Mouse (Mus musculus) neural tube, embryonic 12.5 days (tissue): ENCODE measurements around the gene Aknad1. TPM values are rescaled to one million over a fixed set of nuclear protein-coding genes. Genes with fewer than 3 reads are reported as not detected.

Experiments used
- ATAC-seq: fragments of 200-750 bp; cut with Nextera tagmentation; 2 replicates; pipeline ENCODE4 v1.8.0; 2017; ENCODE audit warnings: low read depth, mild to moderate bottlenecking, moderate TSS enrichment, moderate library complexity; ENCODE audit not compliant: low FRiP score
- H3K27ac ChIP-seq: fragments of 300-500 bp; sonication (generic); 2 replicates; pipeline ENCODE4 v1.5.1; 2016
- H3K27me3 ChIP-seq: fragments of 300-500 bp; sonication (generic); replicated peaks from 2 replicates; pipeline ENCODE4 v1.6.1; 2016; ENCODE audit warnings: mild to moderate bottlenecking
- H3K36me3 ChIP-seq: fragments of 300-500 bp; sonication (generic); 2 replicates; pipeline ENCODE4 v1.6.1; 2016; ENCODE audit warnings: mild to moderate bottlenecking
- H3K4me1 ChIP-seq: fragments of 300-500 bp; sonication (generic); 2 replicates; pipeline ENCODE4 v1.6.1; 2016
- H3K4me2 ChIP-seq: fragments of 300-500 bp; sonication (generic); replicated peaks from 2 replicates; pipeline ENCODE4 v1.6.1; 2016; ENCODE audit warnings: mild to moderate bottlenecking
- H3K4me3 ChIP-seq: fragments of 300-500 bp; sonication (generic); 2 replicates; pipeline ENCODE4 v1.5.1; 2016
- H3K9ac ChIP-seq: fragments of 300-500 bp; sonication (generic); 2 replicates; pipeline ENCODE4 v1.6.1; 2016; ENCODE audit warnings: mild to moderate bottlenecking
- H3K9me3 ChIP-seq: fragments of 300-500 bp; sonication (generic); 2 replicates; pipeline ENCODE4 v1.6.1; 2016; ENCODE audit warnings: mild to moderate bottlenecking
- WGBS: fragments of 180-500 bp; shearing (Covaris S2); methylation state at CpG from one replicate; pipeline ENCODE4 v1.1.7; 2016; 5-methylcytosine and 5-hydroxymethylcytosine counted together
- polyA plus RNA-seq: library from polyadenylated mRNA; unstranded; fragments of >200 nt; fragmentation: Nextera tagmentation; extraction: Ambion mirVana; gene quantifications from 2 replicates; pipeline ENCODE4 v1.2.1, GENCODE M21; 2016

Aknad1 gene
- polyA plus RNA-seq, 1 experiment from 2014 or later = 0.08 TPM

DNA sequence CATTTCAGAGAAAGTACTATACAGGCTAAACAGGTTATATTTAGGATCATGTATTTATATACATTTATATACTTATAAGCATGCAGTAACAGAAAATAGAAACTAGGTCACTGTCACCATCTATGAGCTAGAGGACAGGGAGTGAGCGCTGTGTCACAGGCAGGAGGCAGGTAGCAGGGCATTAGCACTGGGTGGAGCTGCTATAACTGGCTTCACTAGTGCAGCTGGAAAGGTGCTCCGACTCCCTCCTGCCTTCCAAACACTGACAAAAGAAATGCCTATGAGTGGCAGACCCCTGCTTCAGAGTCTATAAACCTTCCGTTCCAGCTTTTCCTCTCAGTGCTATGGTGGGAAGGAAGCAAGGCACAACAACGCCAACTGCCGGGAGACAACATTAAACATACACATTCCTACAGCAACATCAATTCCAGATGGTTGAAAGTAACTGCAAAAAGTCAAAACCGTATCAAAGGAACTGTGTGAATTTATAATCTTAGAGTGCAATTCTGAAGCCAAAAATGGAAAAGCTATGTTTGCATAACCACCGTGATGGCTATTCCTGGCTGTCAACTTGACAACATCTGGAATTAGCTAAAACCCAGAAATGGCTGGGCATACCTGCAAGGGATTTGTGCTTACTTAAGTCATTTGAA, 51.7 kb downstream of the Aknad1 start:
- H3K4me2 ChIP-seq = no peak overlapping the region
- 86% methylated on average over 7 of the region's 7 CpGs for WGBS
- H3K9me3 ChIP-seq = no peaks in the 10 kb centered on the region
- peaks cover 5% of the 10 kb centered on the region for H3K36me3 ChIP-seq
- H3K27ac ChIP-seq = no peak overlapping the region
- peaks cover 9% of the 10 kb centered on the region; the same call in 1 of the 2 replicates for H3K4me1 ChIP-seq
- H3K27me3 ChIP-seq = no peaks in the 10 kb centered on the region
- no peak overlapping the region for H3K4me3 ChIP-seq
- H3K9ac ChIP-seq = no peak overlapping the region
- no peak for ATAC-seq

- Histone ChIP-seq H3K9ac (no peak overlapping the region), H3K4me3 (no peak overlapping the region), H3K4me1 (peaks cover 9% of the 10 kb centered on the region; the same call in 1 of the 2 replicates), H3K27me3 (no peaks in the 10 kb centered on the region), H3K9me3 (no peaks in the 10 kb centered on the region), H3K27ac (no peak overlapping the region), H3K4me2 (no peak overlapping the region), H3K36me3 (peaks cover 9% of the 10 kb centered on the region)
- no peak for ATAC-seq
Measured at GRCm38 (mm10) chr3:108792420-108792819, 53.0 kb downstream of the Aknad1 start.

GRCm38 (mm10) chr3:108794780-108795179, 55.3 kb downstream of the Aknad1 start:
- ATAC-seq = no peak
- no peaks in the 10 kb centered on the region for H3K9me3 ChIP-seq
- H3K4me1 ChIP-seq = no peaks in the 10 kb centered on the region
- H3K27ac ChIP-seq = no peak overlapping the region
- peaks cover 13% of the 10 kb centered on the region for H3K36me3 ChIP-seq
- H3K4me3 ChIP-seq = no peak overlapping the region
- no peak overlapping the region for H3K4me2 ChIP-seq
- H3K9ac ChIP-seq = no peak overlapping the region
- H3K27me3 ChIP-seq = no peaks in the 10 kb centered on the region
- WGBS = 92% methylated on average over 9 of the region's 9 CpGs

GRCm38 (mm10) chr3:108795554-108796299, 56.3 kb downstream of the Aknad1 start:
- ATAC-seq = no peak
- no peak overlapping the region for H3K9ac ChIP-seq
- no peak overlapping the region for H3K4me3 ChIP-seq
- H3K4me1 ChIP-seq = no peaks in the 10 kb centered on the region
- no peak overlapping the region for H3K27ac ChIP-seq
- WGBS = 90% methylated on average over 7 of the region's 7 CpGs
- no peaks in the 10 kb centered on the region for H3K27me3 ChIP-seq
- no peak overlapping the region for H3K4me2 ChIP-seq
- H3K9me3 ChIP-seq = no peaks in the 10 kb centered on the region
- peaks cover 18% of the 10 kb centered on the region for H3K36me3 ChIP-seq

DNA sequence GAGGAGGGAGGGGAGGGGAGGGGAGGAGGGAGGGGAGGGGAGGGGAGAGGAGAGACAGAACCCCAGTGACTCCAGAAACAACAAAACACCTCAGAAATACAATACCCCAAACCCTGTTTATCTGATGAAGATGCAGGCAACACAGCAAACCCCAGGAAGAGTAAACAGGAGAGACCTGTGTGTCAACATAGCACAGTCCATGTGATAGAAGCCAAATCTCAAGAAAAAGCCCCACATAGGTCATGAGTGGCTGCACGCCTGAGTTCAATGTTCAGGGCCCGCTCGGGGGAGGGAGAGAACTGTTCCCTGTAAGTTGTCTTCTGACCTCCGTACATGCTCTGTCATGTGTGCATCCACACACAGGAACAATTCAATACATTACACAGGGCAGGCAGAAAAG, 56.9 kb downstream of the Aknad1 start:
- H3K9ac ChIP-seq = no peak overlapping the region
- H3K4me2 ChIP-seq = no peak overlapping the region
- 92% methylated on average over 4 of the region's 4 CpGs for WGBS
- no peaks in the 10 kb centered on the region for H3K9me3 ChIP-seq
- no peaks in the 10 kb centered on the region for H3K4me1 ChIP-seq
- ATAC-seq = no peak
- H3K27ac ChIP-seq = no peak overlapping the region
- peaks cover 23% of the 10 kb centered on the region for H3K36me3 ChIP-seq
- no peak overlapping the region for H3K4me3 ChIP-seq
- no peaks in the 10 kb centered on the region for H3K27me3 ChIP-seq

- Histone ChIP-seq H3K27ac (no peak overlapping the region), H3K9me3 (no peaks in the 10 kb centered on the region), H3K36me3 (peaks cover 32% of the 10 kb centered on the region), H3K9ac (no peak overlapping the region), H3K4me2 (no peak overlapping the region), H3K4me3 (no peak overlapping the region), H3K4me1 (no peaks in the 10 kb centered on the region), H3K27me3 (no peaks in the 10 kb centered on the region)
- 93% methylated on average over 6 of the region's 6 CpGs for WGBS
- ATAC-seq = no peak
Measured at GRCm38 (mm10) chr3:108797723-108798122, 58.3 kb downstream of the Aknad1 start.

DNA sequence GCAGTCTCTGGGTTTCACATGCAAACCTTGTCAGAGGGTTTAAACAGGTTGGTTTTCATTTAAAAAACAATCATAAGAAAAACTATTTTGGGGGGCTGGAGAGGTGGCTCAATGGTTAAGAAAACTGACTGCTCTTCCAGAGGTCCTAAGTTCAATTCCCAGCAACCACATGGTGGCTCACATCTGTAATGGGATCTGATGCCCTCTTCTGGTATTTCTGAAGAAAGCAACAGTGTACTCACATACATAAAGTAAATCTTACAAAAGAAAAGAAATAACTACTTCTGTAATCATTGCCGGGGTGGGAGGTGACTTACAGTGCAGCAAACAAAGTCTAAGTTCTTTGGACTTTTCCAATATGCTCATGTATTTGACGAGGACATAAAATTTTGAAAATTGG, 58.9 kb downstream of the Aknad1 start:
- Histone ChIP-seq H3K27ac (no peak overlapping the region), H3K4me1 (no peaks in the 10 kb centered on the region), H3K9ac (no peak overlapping the region), H3K27me3 (no peaks in the 10 kb centered on the region), H3K36me3 (peaks cover 39% of the 10 kb centered on the region), H3K4me2 (no peak overlapping the region), H3K9me3 (no peaks in the 10 kb centered on the region), H3K4me3 (no peak overlapping the region)
- WGBS = 86% methylated on average over 2 of the region's 2 CpGs
- ATAC-seq = no peak

- Histone ChIP-seq H3K9me3 (no peaks in the 10 kb centered on the region), H3K27ac (no peak overlapping the region), H3K36me3 (peaks cover 31% of the 10 kb centered on the region), H3K4me1 (no peaks in the 10 kb centered on the region), H3K4me3 (no peak overlapping the region), H3K27me3 (no peaks in the 10 kb centered on the region), H3K4me2 (no peak overlapping the region), H3K9ac (no peak overlapping the region)
- ATAC-seq = no peak
- WGBS = 90% methylated on average over 5 of the region's 5 CpGs
Measured at GRCm38 (mm10) chr3:108805622-108806021, 66.2 kb downstream of the Aknad1 start.

GRCm38 (mm10) chr3:108810747-108811263, 71.3 kb downstream of the Aknad1 start:
- H3K4me3 ChIP-seq = no peak overlapping the region
- no peaks in the 10 kb centered on the region for H3K4me1 ChIP-seq
- no peak overlapping the region for H3K9ac ChIP-seq
- no peak overlapping the region for H3K27ac ChIP-seq
- H3K9me3 ChIP-seq = no peaks in the 10 kb centered on the region
- H3K27me3 ChIP-seq = no peaks in the 10 kb centered on the region
- no peak overlapping the region for H3K4me2 ChIP-seq
- H3K36me3 ChIP-seq = peaks cover 4% of the 10 kb centered on the region; the same call in 1 of the 2 replicates
- 83% methylated on average over 4 of the region's 4 CpGs for WGBS
- ATAC-seq = no peak

- Histone ChIP-seq H3K4me1 (no peaks in the 10 kb centered on the region), H3K4me2 (no peak overlapping the region), H3K9me3 (no peaks in the 10 kb centered on the region), H3K36me3 (peaks cover 6% of the 10 kb centered on the region; the same call in 1 of the 2 replicates), H3K27ac (no peak overlapping the region), H3K4me3 (no peak overlapping the region), H3K9ac (no peak overlapping the region), H3K27me3 (no peaks in the 10 kb centered on the region)
- no peak for ATAC-seq
- WGBS = 83% methylated on average over 4 of the region's 4 CpGs
Measured at GRCm38 (mm10) chr3:108815631-108816030, 76.2 kb downstream of the Aknad1 start.

DNA sequence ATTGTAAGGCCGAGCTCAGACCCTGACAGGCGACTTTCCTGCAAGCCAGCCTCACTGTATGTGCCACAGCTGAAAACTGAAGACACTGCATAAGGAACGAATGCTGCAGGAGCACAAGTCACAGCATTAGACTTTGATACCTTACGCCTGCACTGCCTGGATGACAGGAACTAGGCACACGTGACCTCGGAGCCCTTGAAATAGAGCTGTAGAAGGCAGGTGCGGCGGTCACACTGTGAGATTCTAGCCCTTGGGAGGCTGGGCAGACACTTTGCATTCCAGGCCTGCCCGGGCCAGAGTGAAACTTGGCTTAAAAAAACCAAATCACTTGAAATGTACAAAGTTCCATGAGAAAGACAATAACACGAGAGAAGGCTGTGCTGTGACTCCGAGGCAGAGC, 91.0 kb downstream of the Aknad1 start:
- Histone ChIP-seq H3K4me1 (no peaks in the 10 kb centered on the region), H3K4me2 (no peak overlapping the region), H3K9ac (no peak overlapping the region), H3K27ac (no peak overlapping the region), H3K36me3 (peaks cover 6% of the 10 kb centered on the region), H3K9me3 (no peaks in the 10 kb centered on the region), H3K4me3 (no peak overlapping the region), H3K27me3 (no peaks in the 10 kb centered on the region)
- no peak for ATAC-seq
- WGBS = 90% methylated on average over 11 of the region's 11 CpGs

DNA sequence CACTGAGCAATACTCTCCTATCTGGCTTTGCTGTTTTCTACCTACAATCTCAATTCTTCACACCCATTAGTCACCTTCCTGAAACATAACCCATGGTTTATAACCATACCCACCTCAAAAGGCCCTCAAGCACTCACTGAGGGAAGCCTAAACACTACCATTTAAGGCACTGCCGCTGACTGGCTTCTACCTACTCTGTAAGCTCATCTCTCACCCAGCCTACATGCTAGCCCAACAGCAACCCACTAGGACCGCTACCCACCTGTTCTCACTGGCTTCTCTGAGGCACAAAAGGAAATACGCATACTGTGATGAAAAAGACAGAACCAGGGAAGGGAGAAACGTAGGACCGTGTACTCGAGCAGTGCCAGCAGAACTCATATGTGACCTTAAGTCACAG, 92.3 kb downstream of the Aknad1 start:
- ATAC-seq = no peak
- Histone ChIP-seq H3K4me3 (no peak overlapping the region), H3K36me3 (peaks cover 6% of the 10 kb centered on the region; the same call in 1 of the 2 replicates), H3K27me3 (no peaks in the 10 kb centered on the region), H3K4me2 (no peak overlapping the region), H3K9ac (no peak overlapping the region), H3K4me1 (no peaks in the 10 kb centered on the region), H3K9me3 (no peaks in the 10 kb centered on the region), H3K27ac (no peak overlapping the region)
- 96% methylated on average over 6 of the region's 6 CpGs for WGBS
